Mouse (Mus musculus) layer of hippocampus, adult 9-10 months (tissue): ENCODE measurements around the gene Dpyd.

Experiments used
- DNase-seq: peaks from one replicate; pipeline ENCODE4 v3.0.0; 2022; ENCODE audit warnings: low spot score

Dpyd gene

GRCm38 (mm10) chr3:119361555-119362385 lies 799.8 kb downstream of the Dpyd start:
- peak; percentile 35 for DNase-seq

DNA sequence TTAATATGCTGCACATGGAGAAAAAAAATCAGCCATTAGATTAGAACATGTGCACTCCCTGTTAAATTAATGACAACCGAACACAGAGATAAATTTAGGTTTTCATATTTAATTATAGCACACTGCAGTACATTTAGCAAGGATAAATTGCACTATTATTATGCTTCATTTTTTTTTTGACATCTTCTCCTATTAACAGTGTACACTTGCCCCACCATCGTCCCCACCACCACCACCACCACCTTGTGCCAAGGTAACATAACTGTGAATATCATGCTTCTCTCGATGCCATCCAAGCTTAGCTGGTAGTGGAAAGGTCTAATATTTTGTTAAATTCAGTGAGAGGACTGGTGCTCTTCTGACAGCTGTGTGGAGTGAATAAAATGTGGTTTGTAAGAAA lies 800.5 kb downstream of the Dpyd start:
- no peak for DNase-seq

DNA sequence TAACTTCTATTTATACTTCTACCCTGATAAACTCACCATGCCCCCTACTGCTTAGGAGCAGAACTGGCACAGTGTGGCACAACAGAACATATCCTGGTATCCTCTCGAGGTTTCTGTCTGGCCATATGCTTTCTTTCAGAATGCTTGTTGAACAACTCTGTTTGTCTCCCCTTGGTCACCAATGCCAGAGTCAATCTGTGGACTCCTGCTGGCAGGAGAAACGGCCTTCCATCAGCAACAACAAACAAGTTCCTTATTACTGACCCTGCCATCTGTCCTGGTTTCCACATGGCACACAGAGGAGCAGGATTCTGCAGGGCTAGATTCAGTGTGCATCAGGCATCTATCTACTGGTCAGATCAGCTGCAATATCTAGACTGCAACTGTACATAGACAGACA lies 807.0 kb downstream of the Dpyd start:
- DNase-seq: no peak

DNA sequence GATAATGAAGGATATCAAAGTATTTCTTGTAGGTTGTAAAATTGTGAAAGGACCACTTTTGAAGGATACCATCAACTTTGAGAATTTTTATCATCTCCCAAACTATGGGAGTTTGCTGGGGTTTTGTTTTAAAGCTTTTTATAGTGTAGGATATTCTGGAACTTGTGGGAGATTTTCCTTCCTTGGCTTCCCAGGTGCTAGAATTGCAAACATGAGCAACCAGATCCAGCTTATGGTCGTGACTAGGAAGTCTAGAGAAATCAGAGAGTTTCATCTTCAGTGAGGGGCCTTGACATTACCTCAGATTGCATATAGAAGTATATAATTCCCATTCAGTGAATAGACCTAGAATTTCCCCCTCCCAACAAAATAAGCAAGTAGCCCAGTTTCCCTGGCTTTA lies 819.2 kb downstream of the Dpyd start:
- no peak for DNase-seq

DNA sequence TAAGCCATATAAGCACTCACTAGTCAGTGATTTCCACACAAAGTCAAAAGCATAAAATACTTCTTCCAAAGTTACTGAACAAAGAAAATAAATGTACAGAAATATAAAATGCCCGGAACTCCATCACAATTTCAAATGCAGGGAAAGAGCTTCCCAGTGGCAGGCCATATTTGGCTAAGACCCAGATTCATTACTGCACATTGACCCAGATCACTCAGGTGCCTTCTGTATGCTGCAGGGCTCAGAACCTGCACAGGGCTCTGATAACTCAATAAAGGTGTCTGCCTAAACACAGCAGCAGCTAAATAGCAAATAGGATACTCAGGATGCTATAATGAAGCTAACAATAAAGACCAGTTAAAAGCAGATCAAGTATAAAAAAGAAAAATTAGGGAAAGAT lies 820.5 kb downstream of the Dpyd start:
- no peak for DNase-seq

- DNase-seq: no peak
Observed at GRCm38 (mm10) chr3:119387332-119388105, 825.6 kb downstream of the Dpyd start.

DNA sequence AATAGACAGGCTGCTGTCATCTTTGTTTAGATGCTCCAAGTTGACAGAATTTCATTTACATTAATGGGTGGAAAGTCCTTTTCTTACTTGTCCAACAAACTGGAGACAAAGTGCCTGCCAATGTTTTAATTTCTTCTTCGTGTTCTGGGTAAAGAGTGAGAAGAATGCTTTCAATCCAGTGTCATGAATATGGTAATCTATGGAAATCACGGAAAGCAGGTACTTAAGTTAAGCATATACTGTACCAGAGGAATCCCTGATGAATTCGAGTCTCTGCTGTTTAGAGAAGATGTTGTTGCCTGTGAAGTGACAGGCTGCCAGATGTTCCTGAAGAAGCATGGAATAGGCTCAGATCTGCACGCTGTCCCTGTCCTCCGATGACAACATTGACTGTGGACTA lies 835.3 kb downstream of the Dpyd start:
- DNase-seq: no peak

DNA sequence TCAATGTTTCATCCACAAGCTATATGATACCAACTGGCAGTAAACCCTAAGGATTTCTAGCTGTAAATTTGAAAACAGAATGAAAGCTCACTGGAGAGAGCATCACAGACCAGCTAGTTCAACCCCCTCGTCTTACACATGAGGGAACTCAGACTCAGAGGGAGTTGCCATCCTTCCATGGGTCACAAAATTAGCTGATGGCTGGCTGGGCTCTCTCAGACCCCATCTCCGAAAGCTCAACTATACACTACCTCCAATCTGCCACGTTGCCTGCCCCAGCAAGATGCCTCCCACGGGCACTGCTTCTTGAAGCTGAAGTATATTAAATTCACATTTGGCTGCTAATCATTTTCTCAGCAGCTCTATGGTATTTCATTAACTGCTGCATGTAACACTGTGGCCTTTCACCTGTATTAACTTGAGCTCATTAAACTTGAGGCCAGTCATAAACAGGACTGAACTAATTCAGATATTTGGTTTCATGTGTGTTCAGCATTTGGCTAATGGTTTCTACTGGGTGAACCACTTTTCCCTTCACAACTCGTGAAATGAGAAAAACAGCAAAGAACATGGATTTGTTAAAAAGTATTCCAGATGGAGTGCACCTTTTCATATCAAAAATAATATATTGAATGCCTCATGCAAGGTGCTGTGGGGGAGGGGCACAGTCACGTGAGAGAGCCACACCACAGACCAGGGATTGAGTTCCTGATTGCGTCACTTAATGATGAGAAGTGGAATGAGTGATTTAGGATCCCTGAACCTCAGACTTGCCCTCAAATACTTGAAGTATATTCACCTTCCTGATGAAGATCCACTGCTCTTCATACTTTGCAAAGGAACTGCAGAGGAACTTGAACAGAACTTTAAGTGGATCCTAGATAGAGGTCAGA lies 841.2 kb downstream of the Dpyd start:
- DNase-seq: no peak

DNA sequence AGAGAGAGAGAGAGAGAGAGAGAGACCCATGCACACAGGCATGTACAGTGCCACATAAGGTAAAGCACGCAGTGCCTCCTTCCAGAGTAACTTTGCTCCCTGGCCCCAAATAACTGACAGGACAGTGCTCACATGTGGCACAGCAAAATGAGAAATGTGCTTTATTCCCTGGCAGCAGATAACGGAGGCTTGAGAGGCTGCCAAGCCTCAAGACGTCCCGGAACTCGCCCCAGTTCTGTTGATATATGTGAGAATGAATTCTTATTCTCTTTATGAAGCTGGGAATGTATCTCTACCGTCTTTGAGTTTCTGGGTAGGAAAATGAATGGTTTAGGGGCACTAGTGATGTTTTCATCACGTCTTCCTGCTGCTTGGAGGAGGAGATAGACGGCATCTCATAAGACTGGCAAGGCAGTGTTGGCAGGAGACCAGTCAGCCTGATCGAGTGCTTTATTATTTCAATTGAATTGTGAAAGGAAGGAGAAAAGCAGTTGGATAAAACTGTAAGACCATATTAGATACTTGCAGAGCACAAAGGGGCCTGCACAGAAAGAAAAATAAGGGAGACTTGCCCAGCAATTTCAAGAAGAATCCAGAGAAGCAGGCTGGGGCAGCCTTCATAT lies 857.3 kb downstream of the Dpyd start:
- DNase-seq: no peak

DNA sequence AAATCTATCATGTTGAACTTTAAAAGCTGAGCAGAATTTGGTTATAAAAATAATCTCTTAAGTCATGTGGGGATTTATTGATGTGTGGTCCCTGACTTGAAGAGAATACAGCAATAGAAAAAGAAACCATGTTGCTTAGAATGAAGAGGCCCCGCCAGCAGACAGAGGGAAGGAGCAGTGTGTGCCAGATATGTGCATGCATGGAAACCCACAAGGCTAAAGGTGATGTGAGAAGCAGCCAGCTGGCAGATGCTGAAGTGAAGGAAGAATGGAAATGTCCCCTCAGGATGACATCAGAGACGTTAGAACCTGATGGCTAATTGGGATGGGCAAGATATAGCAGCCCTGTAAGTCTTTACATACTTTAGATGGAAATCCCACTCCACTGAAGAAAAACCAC lies 857.8 kb downstream of the Dpyd start:
- no peak for DNase-seq

- no peak for DNase-seq
Observed at GRCm38 (mm10) chr3:119431339-119431738, 869.4 kb downstream of the Dpyd start.

DNA sequence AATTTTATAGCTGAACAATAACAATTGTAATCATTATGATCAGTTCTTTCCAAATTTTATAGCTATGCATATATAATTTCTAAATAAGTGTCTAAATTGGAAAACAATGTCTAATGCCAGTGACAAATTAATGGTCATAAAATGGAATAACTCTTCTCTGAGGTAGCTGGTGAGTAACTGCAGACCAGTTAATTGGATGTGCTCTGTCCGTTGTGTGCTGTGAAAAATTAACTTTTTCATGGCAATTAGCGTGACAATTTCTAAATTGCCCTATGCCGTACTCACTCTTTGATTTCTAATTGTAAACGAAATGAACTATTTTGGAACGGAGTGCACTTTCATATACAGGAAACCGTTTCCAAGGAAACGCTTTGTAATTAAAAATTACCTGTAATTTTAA lies 869.8 kb downstream of the Dpyd start:
- DNase-seq: no peak

- no peak for DNase-seq
Observed at GRCm38 (mm10) chr3:119447559-119447958, 885.6 kb downstream of the Dpyd start.

- DNase-seq: no peak
Observed at GRCm38 (mm10) chr3:119464073-119464472, 902.1 kb downstream of the Dpyd start.

DNA sequence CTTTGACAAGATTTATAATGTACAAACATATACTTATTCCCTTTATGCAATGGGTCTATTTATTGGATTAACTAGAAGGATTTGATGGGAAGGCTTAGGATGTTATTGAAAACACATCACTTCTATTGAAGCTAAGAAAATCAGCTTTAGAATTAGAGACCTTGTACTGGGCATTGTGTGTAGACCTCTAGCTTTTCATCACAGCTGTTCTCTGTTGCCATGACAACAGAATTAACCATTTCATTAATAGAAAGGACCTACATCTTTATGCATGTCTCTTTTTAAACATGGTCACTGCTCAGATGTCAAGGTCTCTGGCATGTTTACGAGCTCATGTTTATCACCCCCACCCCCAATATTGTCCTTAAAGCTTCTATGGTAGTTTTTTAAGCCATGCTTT lies 902.5 kb downstream of the Dpyd start:
- DNase-seq: no peak

DNA sequence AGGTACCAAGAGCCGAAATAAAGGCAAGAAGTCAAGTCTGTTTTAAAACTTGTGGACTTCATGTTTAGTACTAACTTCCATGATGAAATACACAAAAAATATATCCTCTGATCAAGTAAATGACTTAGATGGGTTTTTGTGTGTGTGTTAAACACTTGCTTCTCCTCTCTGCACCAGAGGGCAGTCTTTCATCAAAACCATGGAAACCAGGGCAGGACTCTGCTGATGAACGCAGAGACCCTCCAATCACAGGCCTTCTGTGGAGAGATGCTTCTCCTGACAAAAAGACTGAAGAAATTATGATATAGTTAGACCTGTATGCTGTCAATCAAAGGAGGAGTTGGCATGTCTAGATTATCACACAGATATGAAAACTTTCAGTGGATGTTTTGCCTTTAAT lies 905.8 kb downstream of the Dpyd start:
- no peak for DNase-seq
